Mouse (Mus musculus): Measurements from ENCODE around the gene Crybg1. TPM values are rescaled to one million over a fixed set of nuclear protein-coding genes. Genes with fewer than 3 reads are reported as not detected.

The Crybg1 gene
- total RNA-seq (2014; rRNA removed), result 0.38 and 1.0 TPM in 2 replicates
- 0.15 and 0.20 TPM in 2 replicates for polyA plus RNA-seq (2015; fragmentation: Nextera tagmentation; extraction: Ambion mirVana)

GRCm38 (mm10) chr10:44148337-44149317 lies at the start of gene Crybg1:
Crybg1 (minus strand) TSS chr10:44148853.
- H3K4me3 ChIP-seq (ENCODE audit: low read depth, low read length), result peak within 1 kb of the TSS; percentile 33
- H3K36me3 ChIP-seq (ENCODE audit: insufficient read depth, low read length), result no peaks in the 10 kb centered on the region
- H3K4me2 ChIP-seq (ENCODE audit: low read depth, low read length, poor library complexity, severe bottlenecking), result peak within 1 kb of the TSS; percentile 55
- DNase-seq (ENCODE audit: low spot score), result peak; percentile 19
- H3K27me3 ChIP-seq (ENCODE audit: insufficient read depth, low read length), result peaks cover 7% of the 10 kb centered on the region
- no peaks in the 10 kb centered on the region for H3K9me3 ChIP-seq (ENCODE audit: low read length)
- peak; percentile 56 for ATAC-seq (ENCODE audit: low FRiP score)
- TF ChIP-seq CTCF (IDR thresholded peaks at IDR 0.05), result peak; percentile 70
- no peak within 1 kb of the TSS for H3K27ac ChIP-seq (ENCODE audit: low read depth, low read length)
- 5% methylated on average over 43 of the region's 53 CpGs for WGBS
- peaks cover 11% of the 10 kb centered on the region; the same call in 1 of the 2 replicates for H3K4me1 ChIP-seq (ENCODE audit: insufficient read depth, low read length)
- H3K9ac ChIP-seq (replicated peaks; ENCODE audit: low read length, poor library complexity, severe bottlenecking), result peak within 1 kb of the TSS; percentile 19; the same call in 1 of the 2 replicates

- Histone ChIP-seq H3K9ac (replicated peaks; ENCODE audit: low read length, poor library complexity, severe bottlenecking) (no peak overlapping the region), H3K36me3 (ENCODE audit: insufficient read depth, low read length) (no peaks in the 10 kb centered on the region), H3K9me3 (ENCODE audit: low read length) (no peaks in the 10 kb centered on the region), H3K4me3 (ENCODE audit: low read depth, low read length) (no peak overlapping the region), H3K27ac (ENCODE audit: low read depth, low read length) (no peak overlapping the region), H3K4me2 (ENCODE audit: low read depth, low read length, poor library complexity, severe bottlenecking) (no peak overlapping the region), H3K4me1 (ENCODE audit: insufficient read depth, low read length) (no peaks in the 10 kb centered on the region), H3K27me3 (ENCODE audit: insufficient read depth, low read length) (no peaks in the 10 kb centered on the region)
- DNase-seq (ENCODE audit: low spot score), result peak; percentile 52
- TF ChIP-seq CTCF (IDR thresholded peaks at IDR 0.05), result peak; percentile 83
- ATAC-seq (ENCODE audit: low FRiP score), result no peak
- 0% methylated on average over 1 of the region's 1 CpGs for WGBS
These were observed 28.7 kb upstream of the Crybg1 start for GRCm38 (mm10) chr10:44177365-44177764.

GRCm38 (mm10) chr10:44176548-44176947 lies 27.9 kb upstream of the Crybg1 start:
- Histone ChIP-seq H3K36me3 (ENCODE audit: insufficient read depth, low read length) (no peaks in the 10 kb centered on the region), H3K4me3 (ENCODE audit: low read depth, low read length) (no peak overlapping the region), H3K27me3 (ENCODE audit: insufficient read depth, low read length) (no peaks in the 10 kb centered on the region), H3K9ac (replicated peaks; ENCODE audit: low read length, poor library complexity, severe bottlenecking) (no peak overlapping the region), H3K4me1 (ENCODE audit: insufficient read depth, low read length) (no peaks in the 10 kb centered on the region), H3K9me3 (ENCODE audit: low read length) (no peaks in the 10 kb centered on the region), H3K4me2 (ENCODE audit: low read depth, low read length, poor library complexity, severe bottlenecking) (no peak overlapping the region), H3K27ac (ENCODE audit: low read depth, low read length) (no peak overlapping the region)
- TF ChIP-seq CTCF (IDR thresholded peaks at IDR 0.05), result no peak
- DNase-seq (ENCODE audit: low spot score) (no peak), ATAC-seq (ENCODE audit: low FRiP score) (no peak)

DNA sequence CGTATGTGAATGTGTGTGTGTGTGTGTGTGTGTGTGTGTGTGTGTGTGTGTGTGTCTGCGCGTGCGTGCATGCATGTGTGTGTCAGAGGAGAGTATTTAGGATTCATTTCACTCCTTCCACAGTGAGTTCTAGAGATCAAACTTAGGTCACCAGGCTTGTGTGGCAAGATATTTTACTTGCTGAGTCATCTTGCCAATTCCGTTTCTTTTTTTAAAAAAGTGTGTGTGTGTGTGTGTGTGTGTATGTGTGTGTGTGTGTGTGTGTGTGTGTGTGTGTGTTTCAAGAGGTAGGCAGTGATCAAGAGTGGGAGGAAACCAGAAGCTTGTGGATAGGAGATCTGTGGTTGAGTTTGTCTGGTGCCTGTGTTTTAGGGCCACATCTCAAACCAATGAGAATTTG lies 27.5 kb upstream of the Crybg1 start:
- H3K27ac ChIP-seq (ENCODE audit: low read depth, low read length), result no peak overlapping the region
- TF ChIP-seq CTCF (IDR thresholded peaks at IDR 0.05), result no peak
- H3K4me2 ChIP-seq (ENCODE audit: low read depth, low read length, poor library complexity, severe bottlenecking), result no peak overlapping the region
- DNase-seq (ENCODE audit: low spot score) (no peak), ATAC-seq (ENCODE audit: low FRiP score) (no peak)
- H3K9ac ChIP-seq (replicated peaks; ENCODE audit: low read length, poor library complexity, severe bottlenecking), result no peak overlapping the region
- no peaks in the 10 kb centered on the region for H3K36me3 ChIP-seq (ENCODE audit: insufficient read depth, low read length)
- no peaks in the 10 kb centered on the region for H3K9me3 ChIP-seq (ENCODE audit: low read length)
- H3K4me3 ChIP-seq (ENCODE audit: low read depth, low read length), result no peak overlapping the region
- no peaks in the 10 kb centered on the region for H3K4me1 ChIP-seq (ENCODE audit: insufficient read depth, low read length)
- 96% methylated on average over 5 of the region's 5 CpGs for WGBS
- no peaks in the 10 kb centered on the region for H3K27me3 ChIP-seq (ENCODE audit: insufficient read depth, low read length)

- no peak for TF ChIP-seq CTCF (IDR thresholded peaks at IDR 0.05)
- Histone ChIP-seq H3K27ac (ENCODE audit: low read depth, low read length) (no peak overlapping the region), H3K9ac (replicated peaks; ENCODE audit: low read length, poor library complexity, severe bottlenecking) (no peak overlapping the region), H3K4me2 (ENCODE audit: low read depth, low read length, poor library complexity, severe bottlenecking) (no peak overlapping the region), H3K9me3 (ENCODE audit: low read length) (no peaks in the 10 kb centered on the region), H3K36me3 (ENCODE audit: insufficient read depth, low read length) (no peaks in the 10 kb centered on the region), H3K4me1 (ENCODE audit: insufficient read depth, low read length) (no peaks in the 10 kb centered on the region), H3K27me3 (ENCODE audit: insufficient read depth, low read length) (no peaks in the 10 kb centered on the region), H3K4me3 (ENCODE audit: low read depth, low read length) (no peak overlapping the region)
- ATAC-seq (ENCODE audit: low FRiP score) (no peak), DNase-seq (ENCODE audit: low spot score) (no peak)
- WGBS, result 75% methylated on average over 12 of the region's 12 CpGs
These were observed 21.5 kb upstream of the Crybg1 start for GRCm38 (mm10) chr10:44170145-44170544.

DNA sequence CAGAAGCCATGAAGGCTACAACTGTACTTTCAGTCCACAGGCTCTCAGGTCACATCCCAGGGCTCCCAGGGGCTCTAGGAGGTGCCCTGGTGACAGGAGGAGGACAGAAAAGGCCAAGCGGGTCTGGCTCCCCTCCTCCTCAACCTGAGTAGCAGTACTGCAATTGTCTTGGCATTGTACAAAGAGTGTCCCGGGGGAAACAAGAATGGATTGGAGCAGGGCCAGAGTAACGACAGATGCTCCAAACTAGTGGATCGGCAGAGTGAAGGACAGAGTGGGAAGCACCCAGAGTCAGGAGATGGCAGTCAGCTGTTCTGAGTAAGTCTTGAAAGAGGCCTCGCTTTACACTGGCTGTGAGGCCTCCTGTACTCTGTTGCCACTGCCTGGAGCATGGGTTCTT lies 18.4 kb upstream of the Crybg1 start:
- H3K4me1 ChIP-seq (ENCODE audit: insufficient read depth, low read length), result no peaks in the 10 kb centered on the region
- no peak for TF ChIP-seq CTCF (IDR thresholded peaks at IDR 0.05)
- no peaks in the 10 kb centered on the region for H3K36me3 ChIP-seq (ENCODE audit: insufficient read depth, low read length)
- H3K9ac ChIP-seq (replicated peaks; ENCODE audit: low read length, poor library complexity, severe bottlenecking), result no peak overlapping the region
- DNase-seq (ENCODE audit: low spot score), result peak; percentile 43
- no peak overlapping the region for H3K4me2 ChIP-seq (ENCODE audit: low read depth, low read length, poor library complexity, severe bottlenecking)
- H3K27me3 ChIP-seq (ENCODE audit: insufficient read depth, low read length), result no peaks in the 10 kb centered on the region
- H3K4me3 ChIP-seq (ENCODE audit: low read depth, low read length), result no peak overlapping the region
- 60% methylated on average over 5 of the region's 5 CpGs for WGBS
- H3K27ac ChIP-seq (ENCODE audit: low read depth, low read length), result no peak overlapping the region
- no peaks in the 10 kb centered on the region for H3K9me3 ChIP-seq (ENCODE audit: low read length)
- ATAC-seq (ENCODE audit: low FRiP score), result no peak

Measured in midbrain, postnatal 0 days (tissue).